Mouse (Mus musculus) ES-Bruce4 (cell line): ENCODE measurements around the gene Ly6g5c.

Source experiments
- CTCF ChIP-seq: IDR thresholded peaks from one replicate; pipeline ENCODE4 v1.8.1; 2011; ENCODE audit warnings: low read depth, low read length
- EP300 ChIP-seq: IDR thresholded peaks from 2 replicates; pipeline ENCODE4 v1.6.1; 2011; ENCODE audit warnings: low read depth, low read length; ENCODE audit not compliant: insufficient read depth

GRCm38 (mm10) chr17:35079778-35080177 is 28.3 kb upstream of the Ly6g5c start:
- TF ChIP-seq CTCF (no peak), EP300 (no peak)
